Mouse (Mus musculus): Measurements from ENCODE around the gene Sept8. TPM values are rescaled to one million over a fixed set of nuclear protein-coding genes. Genes with fewer than 3 reads are reported as not detected.

The Sept8 gene
- total RNA-seq, 1 experiment, result 16.8 TPM

- in situ Hi-C loops (cut with MboI; ENCODE audit: low sequenced_read_pairs in 2 of 2, unreplicated experiment in 2 of 2), result no loop called here
- Histone ChIP-seq H3K36me3 (ENCODE audit: control insufficient read depth, insufficient read depth, low read length, poor library complexity, severe bottlenecking) (no peaks in the 10 kb centered on the region), H3K27ac (ENCODE audit: insufficient read depth, low read depth, low read length, poor library complexity, severe bottlenecking) (no peak overlapping the region), H3K4me3 (ENCODE audit: insufficient read depth in 1 of 2, low read depth in 1 of 2, low read length in 2 of 2, poor library complexity in 1 of 2, severe bottlenecking in 1 of 2) (no peak overlapping the region), H3K9ac (ENCODE audit: insufficient read depth, low read depth, low read length, poor library complexity, severe bottlenecking) (no peak overlapping the region), H3K4me1 (ENCODE audit: control insufficient read depth in 2 of 2, insufficient read depth in 2 of 2, low read length in 2 of 2, poor library complexity in 1 of 2) (no peaks in the 10 kb centered on the region), H3K9me3 (ENCODE audit: control insufficient read depth, insufficient read depth, low read depth, low read length) (no peaks in the 10 kb centered on the region)
- no peak for TF ChIP-seq MAFK (IDR thresholded peaks at IDR 0.05; ENCODE audit: insufficient read depth, low read depth, low read length)
- no peak for TF ChIP-seq CHD2 (IDR thresholded peaks at IDR 0.05; ENCODE audit: low read depth, low read length)
- no peak for TF ChIP-seq HCFC1 (IDR thresholded peaks at IDR 0.05; ENCODE audit: borderline replicate concordance, insufficient read depth, low read length)
- no peak for TF ChIP-seq ZC3H11A (IDR thresholded peaks at IDR 0.05; ENCODE audit: borderline replicate concordance, low read depth, low read length)
- no peak for TF ChIP-seq ZNF384 (IDR thresholded peaks at IDR 0.05; ENCODE audit: low read depth, low read length)
- no peak for DNase-seq (ENCODE audit: low read depth, low spot score)
Measured at GRCm38 (mm10) chr11:53561986-53562385, 42.9 kb downstream of the Sept8 start.

- no peak for DNase-seq (ENCODE audit: low read depth, low spot score)
- TF ChIP-seq ZC3H11A (IDR thresholded peaks at IDR 0.05; ENCODE audit: borderline replicate concordance, low read depth, low read length), result no peak
- no peak for TF ChIP-seq ZNF384 (IDR thresholded peaks at IDR 0.05; ENCODE audit: low read depth, low read length)
- no peak for TF ChIP-seq MAFK (IDR thresholded peaks at IDR 0.05; ENCODE audit: insufficient read depth, low read depth, low read length)
- TF ChIP-seq HCFC1 (IDR thresholded peaks at IDR 0.05; ENCODE audit: borderline replicate concordance, insufficient read depth, low read length), result no peak
- no peak for TF ChIP-seq CHD2 (IDR thresholded peaks at IDR 0.05; ENCODE audit: low read depth, low read length)
- peaks cover 2% of the 10 kb centered on the region; the same call in 1 of the 2 replicates for H3K36me3 ChIP-seq (ENCODE audit: control insufficient read depth, insufficient read depth, low read length, poor library complexity, severe bottlenecking)
- in situ Hi-C loops (cut with MboI; ENCODE audit: low sequenced_read_pairs in 2 of 2, unreplicated experiment in 2 of 2), result no loop called here
- no peak overlapping the region for H3K27ac ChIP-seq (ENCODE audit: insufficient read depth, low read depth, low read length, poor library complexity, severe bottlenecking)
- no peak overlapping the region for H3K9ac ChIP-seq (ENCODE audit: insufficient read depth, low read depth, low read length, poor library complexity, severe bottlenecking)
- H3K9me3 ChIP-seq (ENCODE audit: control insufficient read depth, insufficient read depth, low read depth, low read length), result no peaks in the 10 kb centered on the region
- no peaks in the 10 kb centered on the region for H3K4me1 ChIP-seq (ENCODE audit: control insufficient read depth in 2 of 2, insufficient read depth in 2 of 2, low read length in 2 of 2, poor library complexity in 1 of 2)
- H3K4me3 ChIP-seq (ENCODE audit: insufficient read depth in 1 of 2, low read depth in 1 of 2, low read length in 2 of 2, poor library complexity in 1 of 2, severe bottlenecking in 1 of 2), result peak overlapping the region in 1 of 2 experiments; percentile 74; a peak in 1 of 4 replicates
Measured at GRCm38 (mm10) chr11:53566646-53567045, 47.6 kb downstream of the Sept8 start.

- Histone ChIP-seq H3K36me3 (ENCODE audit: control insufficient read depth, insufficient read depth, low read length, poor library complexity, severe bottlenecking) (peaks cover 2% of the 10 kb centered on the region; the same call in 1 of the 2 replicates), H3K27ac (ENCODE audit: insufficient read depth, low read depth, low read length, poor library complexity, severe bottlenecking) (no peak within 1 kb of the TSS), H3K4me1 (ENCODE audit: control insufficient read depth in 2 of 2, insufficient read depth in 2 of 2, low read length in 2 of 2, poor library complexity in 1 of 2) (no peaks in the 10 kb centered on the region), H3K9ac (ENCODE audit: insufficient read depth, low read depth, low read length, poor library complexity, severe bottlenecking) (peak within 1 kb of the TSS; percentile 88), H3K9me3 (ENCODE audit: control insufficient read depth, insufficient read depth, low read depth, low read length) (no peaks in the 10 kb centered on the region), H3K4me3 (ENCODE audit: insufficient read depth in 1 of 2, low read depth in 1 of 2, low read length in 2 of 2, poor library complexity in 1 of 2, severe bottlenecking in 1 of 2) (peak within 1 kb of the TSS; percentile 74 to 96)
- no peak for TF ChIP-seq CHD2 (IDR thresholded peaks at IDR 0.05; ENCODE audit: low read depth, low read length)
- no peak for TF ChIP-seq MAFK (IDR thresholded peaks at IDR 0.05; ENCODE audit: insufficient read depth, low read depth, low read length)
- no peak for TF ChIP-seq ZC3H11A (IDR thresholded peaks at IDR 0.05; ENCODE audit: borderline replicate concordance, low read depth, low read length)
- TF ChIP-seq ZNF384 (IDR thresholded peaks at IDR 0.05; ENCODE audit: low read depth, low read length), result no peak
- no peak for TF ChIP-seq HCFC1 (IDR thresholded peaks at IDR 0.05; ENCODE audit: borderline replicate concordance, insufficient read depth, low read length)
- in situ Hi-C loops (cut with MboI; ENCODE audit: low sequenced_read_pairs in 2 of 2, unreplicated experiment in 2 of 2), result no loop called here
- peak; percentile 91 for DNase-seq (ENCODE audit: low read depth, low spot score)
Measured at GRCm38 (mm10) chr11:53567224-53568014, 48.4 kb downstream of the Sept8 start, which contains the start of gene Kif3a. Kif3a (plus strand) TSS chr11:53567379.

DNA sequence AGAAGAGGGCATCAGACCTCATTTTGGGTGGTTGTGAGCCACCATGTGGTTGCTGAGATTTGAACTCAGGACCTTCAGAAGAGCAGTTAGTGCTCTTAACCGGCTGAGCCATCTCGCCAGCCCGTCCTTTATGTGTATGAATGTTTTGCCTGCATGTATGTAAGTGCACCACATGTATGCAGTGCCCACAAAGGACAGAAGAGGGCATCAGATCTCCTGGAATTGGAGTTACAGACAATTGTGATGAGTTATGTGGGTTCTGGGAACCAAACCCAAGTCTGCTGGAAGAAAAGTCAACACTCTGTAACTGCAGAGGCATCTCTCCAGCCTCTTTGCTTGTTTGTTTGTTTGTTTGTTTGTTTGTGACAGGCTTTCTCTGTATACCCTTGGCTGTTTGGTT is 61.5 kb downstream of the Sept8 start:
- in situ Hi-C loops (cut with MboI; ENCODE audit: low sequenced_read_pairs in 2 of 2, unreplicated experiment in 2 of 2), result no loop called here
- no peak for DNase-seq (ENCODE audit: low read depth, low spot score)
- Histone ChIP-seq H3K27ac (ENCODE audit: insufficient read depth, low read depth, low read length, poor library complexity, severe bottlenecking) (no peak overlapping the region), H3K9ac (ENCODE audit: insufficient read depth, low read depth, low read length, poor library complexity, severe bottlenecking) (no peak overlapping the region), H3K4me1 (ENCODE audit: control insufficient read depth in 2 of 2, insufficient read depth in 2 of 2, low read length in 2 of 2, poor library complexity in 1 of 2) (no peaks in the 10 kb centered on the region), H3K4me3 (ENCODE audit: insufficient read depth in 1 of 2, low read depth in 1 of 2, low read length in 2 of 2, poor library complexity in 1 of 2, severe bottlenecking in 1 of 2) (no peak overlapping the region), H3K9me3 (ENCODE audit: control insufficient read depth, insufficient read depth, low read depth, low read length) (no peaks in the 10 kb centered on the region), H3K36me3 (ENCODE audit: control insufficient read depth, insufficient read depth, low read length, poor library complexity, severe bottlenecking) (peaks cover 6% of the 10 kb centered on the region; the same call in 1 of the 2 replicates)
- TF ChIP-seq MAFK (IDR thresholded peaks at IDR 0.05; ENCODE audit: insufficient read depth, low read depth, low read length) (no peak), ZC3H11A (IDR thresholded peaks at IDR 0.05; ENCODE audit: borderline replicate concordance, low read depth, low read length) (no peak)
